30 mouse cellular contexts compared by ENCODE assay signal in the genomic region with DNA sequence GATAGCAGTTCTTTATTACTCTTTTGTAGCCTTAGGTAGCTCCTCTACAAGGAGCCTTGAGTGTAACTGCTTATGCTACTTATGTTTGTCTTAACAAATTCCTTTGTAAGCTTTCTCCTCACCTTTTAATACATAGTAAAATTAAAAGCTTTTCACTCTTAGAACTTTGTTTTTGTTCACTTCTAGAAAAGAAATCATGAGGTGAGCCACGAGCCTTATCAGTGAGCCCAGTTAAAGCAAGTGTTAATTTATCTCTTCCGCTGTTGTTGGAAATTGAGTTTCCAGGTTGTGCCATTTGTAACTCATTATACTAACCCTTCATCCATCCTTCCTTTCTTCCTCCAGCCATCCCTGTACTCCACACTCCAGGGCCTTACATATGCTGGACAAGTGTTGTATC. TPM values are rescaled to one million over a fixed set of nuclear protein-coding genes. Genes with fewer than 3 reads are reported as not detected.
"Had no signal": no experiment of that assay in that cellular context is flagged by ENCODE, and none has a peak within 500 bp of the region (broad histone marks: within the 10 kb centered on the region; RNA-seq: fewer than 3 reads in every experiment).

No protein-coding gene starts in this region.

- DNase-seq: cerebellum, adult 8-10 months; cerebellum, adult 9-10 months; cerebellum, adult 9-11 months; cerebellum, postnatal 10 days; cerebellum, postnatal 14 days; cerebellum, postnatal 25 days; cerebellum, postnatal 36 days; embryo, embryonic 11 days; forebrain, postnatal 0 days; gastrocnemius, adult 2 months; gastrocnemius, postnatal 10 days; gastrocnemius, postnatal 14 days; gastrocnemius, postnatal 25 days; gastrocnemius, postnatal 36 days; heart, adult 11 months; heart, adult 18-20 months; heart, adult 2 months had no signal

- H3K27me3 ChIP-seq: embryonic facial prominence, embryonic 12.5 days; embryonic facial prominence, embryonic 13.5 days; embryonic facial prominence, embryonic 15.5 days; forebrain, embryonic 12.5 days; forebrain, embryonic 13.5 days; forebrain, embryonic 15.5 days had no signal

- H3K9me3 ChIP-seq: embryonic facial prominence, embryonic 10.5 days; embryonic facial prominence, embryonic 12.5 days; embryonic facial prominence, embryonic 13.5 days; embryonic facial prominence, embryonic 15.5 days; forebrain, embryonic 10.5 days; forebrain, embryonic 12.5 days; forebrain, embryonic 13.5 days; forebrain, embryonic 15.5 days had no signal

- H3K4me3 ChIP-seq: embryonic facial prominence, embryonic 10.5 days; embryonic facial prominence, embryonic 12.5 days; embryonic facial prominence, embryonic 13.5 days; embryonic facial prominence, embryonic 15.5 days; erythroblast, embryonic 14.5 days; forebrain, embryonic 10.5 days; forebrain, embryonic 12.5 days; forebrain, embryonic 13.5 days; forebrain, embryonic 15.5 days; gastrocnemius, adult 2 months; heart, adult 2 months had no signal

- H3K4me1 ChIP-seq: embryonic facial prominence, embryonic 10.5 days; embryonic facial prominence, embryonic 12.5 days; embryonic facial prominence, embryonic 15.5 days; forebrain, embryonic 10.5 days; forebrain, embryonic 12.5 days had no signal

- H3K9ac ChIP-seq: embryonic facial prominence, embryonic 12.5 days; embryonic facial prominence, embryonic 13.5 days; embryonic facial prominence, embryonic 15.5 days; forebrain, embryonic 12.5 days; forebrain, embryonic 13.5 days; forebrain, embryonic 15.5 days; forebrain, postnatal 0 days had no signal

- H3K27ac ChIP-seq: embryonic facial prominence, embryonic 10.5 days; embryonic facial prominence, embryonic 12.5 days; embryonic facial prominence, embryonic 13.5 days; embryonic facial prominence, embryonic 15.5 days; forebrain, embryonic 10.5 days; forebrain, embryonic 12.5 days; forebrain, embryonic 13.5 days; forebrain, embryonic 15.5 days; gastrocnemius, adult 2 months; heart, adult 2 months had no signal

- H3K36me3 ChIP-seq: embryonic facial prominence, embryonic 10.5 days; embryonic facial prominence, embryonic 12.5 days; embryonic facial prominence, embryonic 13.5 days; embryonic facial prominence, embryonic 15.5 days; forebrain, embryonic 10.5 days; forebrain, embryonic 12.5 days; forebrain, embryonic 15.5 days had no signal

- H3K4me2 ChIP-seq: embryonic facial prominence, embryonic 12.5 days; embryonic facial prominence, embryonic 13.5 days; embryonic facial prominence, embryonic 15.5 days; forebrain, embryonic 12.5 days; forebrain, embryonic 13.5 days; forebrain, embryonic 15.5 days had no signal

- ATAC-seq: forebrain, embryonic 13.5 days; forebrain, embryonic 14.5 days; forebrain, embryonic 15.5 days; forebrain, embryonic 16.5 days; forebrain, postnatal 0 days had no signal

RNA-seq across cellular contexts. Expression of a gene that starts 37.3 kb away (rescaled TPM):
- total RNA-seq: common myeloid progenitor, adult 5-6 weeks; granulocyte monocyte progenitor cell, adult 5-6 weeks had no signal
- polyA plus RNA-seq: erythroblast, embryonic 14.5 days had no signal
